ENCODE assay signal across 19 mouse cellular contexts in the genomic region with DNA sequence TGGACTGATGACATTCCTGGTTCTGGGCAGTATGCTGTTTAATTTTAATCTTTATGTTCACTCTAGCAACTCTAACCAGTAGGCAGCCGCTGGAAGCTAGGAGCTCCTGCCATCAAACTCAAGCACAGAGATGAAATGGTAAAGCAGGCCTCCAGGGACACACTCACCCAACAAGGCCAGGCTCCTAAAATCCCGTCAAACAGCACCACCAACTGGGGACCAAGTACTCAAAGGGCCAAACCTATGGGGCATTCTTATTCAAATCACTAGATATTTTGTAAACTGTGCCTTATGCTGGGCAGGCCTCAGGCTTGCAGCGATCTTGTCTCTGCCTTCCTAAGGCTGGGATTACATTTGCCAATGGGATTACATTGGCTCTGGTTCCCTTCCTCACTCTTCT. TPM values are rescaled to one million over a fixed set of nuclear protein-coding genes. Genes with fewer than 3 reads are reported as not detected.
DNase-seq lines count a peak whose midpoint lies in the region; ATAC-seq lines count a peak whose summit lies in the region.
"Had no signal": no experiment of that assay in that cellular context is flagged by ENCODE, and none has a peak within 500 bp of the region (broad histone marks: within the 10 kb centered on the region; RNA-seq: fewer than 3 reads in every experiment).

No protein-coding gene starts in this region.

- no peak overlapping the region for H3K9ac ChIP-seq in midbrain, embryonic 15.5 days
- H3K9ac ChIP-seq: embryonic facial prominence, embryonic 15.5 days; heart, embryonic 15.5 days; hindbrain, embryonic 13.5 days; liver, embryonic 13.5 days; lung, embryonic 15.5 days; neural tube, embryonic 15.5 days had no signal

- ATAC-seq in midbrain, embryonic 15.5 days (replicated peaks) = no peak
- ATAC-seq: forebrain, embryonic 14.5 days had no signal

- no peak overlapping the region for H3K27ac ChIP-seq in midbrain, embryonic 15.5 days
- H3K27ac ChIP-seq: embryonic facial prominence, embryonic 15.5 days; gastrocnemius, adult 2 months; heart, embryonic 15.5 days; hindbrain, embryonic 13.5 days; liver, embryonic 13.5 days; lung, embryonic 15.5 days; macrophage; neural tube, embryonic 15.5 days had no signal

- DNase-seq in kidney, postnatal 10 days = peak; percentile 36
- DNase-seq in kidney, adult 8-10 months = no peak
- peak; percentile 11 for DNase-seq in retina, postnatal 1 day
- no peak for DNase-seq in retina, embryonic 14.5 days (ENCODE audit: low spot score)
- DNase-seq in ZHBTc4 (ENCODE audit: low read depth, low spot score) (peak; percentile 87), adipocyte (ENCODE audit: low spot score) (no peak)
- DNase-seq: adrenal gland, postnatal 25 days; cerebellum, adult 9-11 months; gastrocnemius, adult 2 months; heart, postnatal 36 days; liver, embryonic 13.5 days had no signal

- H3K4me2 ChIP-seq in midbrain, embryonic 15.5 days = no peak overlapping the region
- H3K4me2 ChIP-seq: embryonic facial prominence, embryonic 15.5 days; heart, embryonic 15.5 days; hindbrain, embryonic 13.5 days; liver, embryonic 13.5 days; lung, embryonic 15.5 days; neural tube, embryonic 15.5 days had no signal

- H3K27me3 ChIP-seq in midbrain, embryonic 15.5 days (replicated peaks) = no peaks in the 10 kb centered on the region
- H3K27me3 ChIP-seq: embryonic facial prominence, embryonic 15.5 days; heart, embryonic 15.5 days; hindbrain, embryonic 13.5 days; liver, embryonic 13.5 days; lung, embryonic 15.5 days; neural tube, embryonic 15.5 days had no signal

- peaks cover 5% of the 10 kb centered on the region for H3K4me1 ChIP-seq in midbrain, embryonic 15.5 days

- no peak overlapping the region for H3K4me3 ChIP-seq in midbrain, embryonic 15.5 days
- H3K4me3 ChIP-seq: embryonic facial prominence, embryonic 15.5 days; gastrocnemius, adult 2 months; heart, embryonic 15.5 days; hindbrain, embryonic 13.5 days; liver, embryonic 13.5 days; lung, embryonic 15.5 days; neural tube, embryonic 15.5 days had no signal

- H3K36me3 ChIP-seq in midbrain, embryonic 15.5 days (replicated peaks) = no peaks in the 10 kb centered on the region
- H3K36me3 ChIP-seq: embryonic facial prominence, embryonic 15.5 days; heart, embryonic 15.5 days; hindbrain, embryonic 13.5 days; liver, embryonic 13.5 days; lung, embryonic 15.5 days; neural tube, embryonic 15.5 days had no signal

- 47% methylated on average over 3 of the region's 3 CpGs for WGBS in midbrain, embryonic 15.5 days

- H3K9me3 ChIP-seq in midbrain, embryonic 15.5 days = no peaks in the 10 kb centered on the region
- H3K9me3 ChIP-seq: embryonic facial prominence, embryonic 15.5 days; heart, embryonic 15.5 days; hindbrain, embryonic 13.5 days; liver, embryonic 13.5 days; lung, embryonic 15.5 days; neural tube, embryonic 15.5 days had no signal

RNA-seq across cellular contexts. Expression of gene Elovl6, which starts 2.8 kb away (rescaled TPM):
- 37.5 and 38.6 TPM in 2 replicates for polyA plus RNA-seq in midbrain, embryonic 15.5 days (2015; fragmentation: Nextera tagmentation; extraction: Ambion mirVana)

Comparison
In these comparisons a context has a peak if more than half of its experiments do, and no peak if none do; other contexts are left out.
1. DNase-seq: peak in kidney, postnatal 10 days (single experiment), retina, postnatal 1 day (single experiment) and ZHBTc4 (single experiment); none in kidney, adult 8-10 months (0 of 2), retina, embryonic 14.5 days (single experiment) and adipocyte (single experiment).